ENCODE assay signal across 8 mouse cellular contexts in genomic region chr4:99194826-99195225, GRCm38 (mm10). TPM values are rescaled to one million over a fixed set of nuclear protein-coding genes. Genes with fewer than 3 reads are reported as not detected.
DNase-seq lines count a peak whose midpoint lies in the region; ATAC-seq and TF ChIP-seq lines count a peak whose summit lies in the region.

No protein-coding gene starts in this region.

- no peak for ATAC-seq in forebrain, embryonic 13.5 days
- no peak for ATAC-seq in liver, embryonic 15.5 days (ENCODE audit: insufficient read depth)
- ATAC-seq in megakaryocyte progenitor cell, adult 5-6 weeks (replicated peaks; ENCODE audit: poor library complexity), result no peak

- H3K4me3 ChIP-seq in heart, embryonic 10.5 days, result peak overlapping the region; percentile 81
- no peak overlapping the region for H3K4me3 ChIP-seq in ES-Bruce4 (ENCODE audit: low read depth, low read length)
- H3K4me3 ChIP-seq in forebrain, embryonic 13.5 days, result peak overlapping the region; percentile 72
- H3K4me3 ChIP-seq in liver, embryonic 15.5 days (replicated peaks), result peak overlapping the region; percentile 73

- no peak for TF ChIP-seq CTCF in ES-Bruce4 (IDR thresholded peaks at IDR 0.05; ENCODE audit: low read depth, low read length)

- H3K27ac ChIP-seq in heart, embryonic 10.5 days, result 0 out of 2 replicates have a peak overlapping the region, but pooled peaks have one; percentile 99
- no peak overlapping the region for H3K27ac ChIP-seq in ES-Bruce4 (ENCODE audit: insufficient read depth, low read length)
- no peak overlapping the region for H3K27ac ChIP-seq in forebrain, embryonic 13.5 days
- no peak overlapping the region for H3K27ac ChIP-seq in liver, embryonic 15.5 days (replicated peaks)

- no peak for TF ChIP-seq EP300 in ES-Bruce4 (IDR thresholded peaks at IDR 0.05; ENCODE audit: insufficient read depth, low read depth, low read length)

- H3K27me3 ChIP-seq in heart, embryonic 10.5 days (ENCODE audit: insufficient read depth, poor library complexity, severe bottlenecking), result no peaks in the 10 kb centered on the region
- no peaks in the 10 kb centered on the region for H3K27me3 ChIP-seq in ES-Bruce4 (ENCODE audit: control insufficient read depth, insufficient read depth, low read length, poor library complexity, severe bottlenecking)
- H3K27me3 ChIP-seq in forebrain, embryonic 13.5 days, result no peaks in the 10 kb centered on the region
- no peaks in the 10 kb centered on the region for H3K27me3 ChIP-seq in liver, embryonic 15.5 days

- H3K4me2 ChIP-seq in forebrain, embryonic 13.5 days, result peak overlapping the region; percentile 67
- H3K4me2 ChIP-seq in liver, embryonic 15.5 days, result peak overlapping the region; percentile 77

- peak overlapping the region; percentile 57 for H3K9ac ChIP-seq in ES-Bruce4 (ENCODE audit: low read depth, poor library complexity, severe bottlenecking)
- peak overlapping the region; percentile 86 for H3K9ac ChIP-seq in forebrain, embryonic 13.5 days
- H3K9ac ChIP-seq in liver, embryonic 15.5 days, result no peak overlapping the region

- 25% methylated on average over 5 of the region's 5 CpGs for WGBS in heart, embryonic 10.5 days
- WGBS in forebrain, embryonic 13.5 days, result 54% methylated on average over 5 of the region's 5 CpGs
- WGBS in liver, embryonic 15.5 days (ENCODE audit: insufficient replicate concordance), result 25% methylated on average over 5 of the region's 5 CpGs

- H3K9me3 ChIP-seq in heart, embryonic 10.5 days, result no peaks in the 10 kb centered on the region
- peaks cover 7% of the 10 kb centered on the region for H3K9me3 ChIP-seq in ES-Bruce4 (replicated peaks; ENCODE audit: control insufficient read depth, insufficient read depth, low read length, poor library complexity, severe bottlenecking)
- no peaks in the 10 kb centered on the region for H3K9me3 ChIP-seq in forebrain, embryonic 13.5 days (replicated peaks)
- no peaks in the 10 kb centered on the region for H3K9me3 ChIP-seq in liver, embryonic 15.5 days (replicated peaks)

- intact Hi-C loops in gastrocnemius, postnatal 14 days (cut with DNase I; ENCODE audit: low total_unique reads), result no loop called here

- no peaks in the 10 kb centered on the region for H3K36me3 ChIP-seq in heart, embryonic 10.5 days
- H3K36me3 ChIP-seq in ES-Bruce4 (ENCODE audit: control insufficient read depth, insufficient read depth, low read length, poor library complexity, severe bottlenecking), result no peaks in the 10 kb centered on the region
- H3K36me3 ChIP-seq in forebrain, embryonic 13.5 days (ENCODE audit: poor library complexity, severe bottlenecking), result no peaks in the 10 kb centered on the region
- no peaks in the 10 kb centered on the region for H3K36me3 ChIP-seq in liver, embryonic 15.5 days (replicated peaks)

- no peak for TF ChIP-seq POLR2A in ES-Bruce4 (IDR thresholded peaks at IDR 0.05; ENCODE audit: insufficient read depth, low read length)

- peaks cover 7% of the 10 kb centered on the region; the same call in 1 of the 2 replicates for H3K4me1 ChIP-seq in heart, embryonic 10.5 days
- no peaks in the 10 kb centered on the region for H3K4me1 ChIP-seq in ES-Bruce4 (ENCODE audit: control insufficient read depth, insufficient read depth, low read length)
- peaks cover 9% of the 10 kb centered on the region for H3K4me1 ChIP-seq in forebrain, embryonic 13.5 days
- peaks cover 12% of the 10 kb centered on the region for H3K4me1 ChIP-seq in liver, embryonic 15.5 days (replicated peaks)

- no peak for DNase-seq in heart, embryonic 10.5 days (ENCODE audit: low spot score)
- no peak for DNase-seq in heart, adult 11 months
- no peak for DNase-seq in gastrocnemius, postnatal 14 days
- no peak for DNase-seq in urinary bladder, adult 2 months (ENCODE audit: low spot score)

RNA-seq across cellular contexts. Expression of gene Atg4c, which starts 1.1 kb away (rescaled TPM):
- 10.9 and 11.7 TPM in 2 replicates for polyA plus RNA-seq in heart, embryonic 10.5 days (2016; fragmentation: Nextera tagmentation; extraction: Ambion mirVana)
- polyA plus RNA-seq in ES-Bruce4 (2011; ENCODE audit: insufficient read depth, insufficient read length, low read depth, missing spikeins), result 16.3 and 16.5 TPM in 2 replicates
- polyA plus RNA-seq in forebrain, embryonic 13.5 days (2015; fragmentation: Nextera tagmentation; extraction: Ambion mirVana), result 13.9 and 14.6 TPM in 2 replicates
- 3.7 and 4.1 TPM in 2 replicates for polyA plus RNA-seq in liver, embryonic 15.5 days (2015; fragmentation: Nextera tagmentation; extraction: Ambion mirVana)
- total RNA-seq in megakaryocyte progenitor cell, adult 5-6 weeks (2015), result 18.0 and 22.4 TPM in 2 replicates
- total RNA-seq in megakaryocyte progenitor cell, adult 5-6 weeks (2017), result 13.9 and 16.8 TPM in 2 replicates
- 1 to 10 TPM; 5.2 to 5.5 TPM for total RNA-seq in gastrocnemius, postnatal 14 days (2021)
- polyA plus RNA-seq in urinary bladder, adult 2 months (2012; rRNA removed), result 11.1 and 13.4 TPM in 2 replicates
